Mouse (Mus musculus) natural killer cell, adult 2 months (primary cell): ENCODE measurements at regions not wholly inside any gene's neighbourhood (a gene's known extent, or its start where the extent isn't known, plus 50 kb on each side); places are given as distances from the start of the nearest gene placed in this dataset.
"Not testable (repeated sequence)": the region's sequence is repeated elsewhere in the genome, so short reads cannot be mapped to it uniquely, and the experiment has no call there.

Experiments
- DNase-seq, 2 experiments: peaks; one replicate each; pipeline ENCODE4 v3.0.0; 2022; ENCODE audit warnings: low spot score in 2 of 2

DNA sequence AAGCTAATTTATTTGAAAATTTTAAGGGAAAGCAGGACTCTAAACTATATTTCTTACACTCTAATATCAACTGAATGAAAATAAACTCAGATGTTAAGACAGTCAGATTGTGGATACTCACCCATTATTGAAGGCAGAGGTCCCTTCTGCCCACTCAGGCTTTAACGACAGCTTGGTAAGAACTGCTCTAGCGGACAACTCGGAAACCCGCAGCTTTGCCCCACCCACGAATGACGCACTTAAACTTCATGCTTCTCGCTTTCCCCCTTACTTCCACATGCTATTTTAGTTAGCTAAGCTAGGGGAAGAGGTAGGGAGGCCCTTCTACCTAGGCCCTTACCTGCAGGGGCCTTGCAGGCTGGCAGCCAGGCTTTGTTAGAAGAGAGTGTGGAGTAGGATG, 50.8 kb upstream of the Elmo1 start:
- DNase-seq = peak in 1 of 2 experiments; percentile 24

DNA sequence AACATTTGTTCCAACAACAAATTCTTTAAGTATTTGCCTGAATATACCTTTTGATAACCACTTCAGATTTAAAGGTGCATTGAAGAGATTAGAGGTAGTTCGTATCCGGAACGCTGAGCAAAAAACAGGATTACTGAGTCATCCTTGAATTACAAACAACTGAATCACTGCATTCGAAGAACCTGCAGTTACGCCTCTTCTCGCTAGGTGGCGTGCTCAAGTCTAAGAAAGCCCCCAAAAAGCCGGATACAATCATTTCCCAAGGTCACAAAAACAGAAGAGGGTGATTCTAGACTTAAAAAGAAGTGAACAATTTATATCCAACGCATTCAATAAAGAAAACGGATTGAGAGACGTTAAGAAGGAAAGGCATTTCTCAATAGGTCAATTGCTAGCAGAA, 51.9 kb upstream of the Elmo1 start:
- DNase-seq = peak; percentile 18 to 38

DNA sequence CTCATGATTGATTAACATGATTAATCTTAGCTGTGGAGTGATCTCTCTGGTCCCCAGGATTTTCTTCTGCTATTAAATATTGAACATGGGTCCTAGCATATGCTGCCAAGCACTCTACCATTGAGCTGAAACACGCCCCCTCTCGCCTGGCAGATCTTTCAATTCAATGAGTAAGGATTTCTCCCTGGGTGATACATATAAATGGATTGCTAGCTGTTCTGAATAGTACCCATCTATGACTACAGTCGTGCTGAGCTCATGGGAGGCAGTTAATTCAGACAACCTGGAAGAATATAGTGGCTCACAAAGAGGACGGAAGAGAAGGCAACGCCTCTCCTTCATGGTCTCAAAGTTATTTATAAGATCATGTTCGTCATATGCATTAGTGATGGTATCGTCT, 53.0 kb upstream of the Elmo1 start:
- DNase-seq = no peak

DNA sequence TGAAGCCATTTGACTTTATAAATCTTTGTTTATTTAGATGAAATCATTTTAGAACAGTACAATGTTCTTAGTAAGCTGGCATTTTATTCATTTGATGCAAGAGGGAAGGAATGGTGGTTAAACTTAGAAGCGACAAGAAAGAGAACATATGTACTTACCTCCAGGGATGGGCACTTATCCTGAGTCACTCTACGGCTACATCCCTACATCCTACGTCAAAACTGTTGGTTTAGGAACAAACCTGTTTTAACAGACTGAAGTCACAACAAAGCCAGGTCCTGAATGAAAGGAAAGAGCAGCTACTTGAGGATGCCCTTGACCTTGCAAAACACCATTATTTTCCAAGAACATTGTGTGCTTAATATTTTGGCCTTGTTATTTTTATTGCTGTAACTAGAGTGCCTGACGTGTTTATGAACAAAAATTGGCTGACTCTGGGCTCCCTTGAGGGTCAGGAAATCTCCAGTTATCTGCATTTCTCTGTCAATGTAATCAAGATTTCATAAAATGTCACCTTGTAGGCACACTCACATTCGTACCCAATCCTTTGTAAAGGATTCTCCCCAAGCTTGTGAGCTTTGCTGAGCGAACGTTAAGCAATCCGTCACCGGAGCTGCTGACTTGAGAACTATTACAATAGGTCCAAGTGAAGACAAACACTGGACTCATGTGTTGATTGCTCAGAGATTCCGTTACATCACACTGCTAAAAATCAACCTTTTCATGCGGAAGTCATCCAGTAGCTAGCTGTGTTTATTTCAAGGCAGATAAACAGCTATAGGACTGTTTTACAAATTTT, 56.3 kb upstream of the Elmo1 start:
- no peak for DNase-seq

DNA sequence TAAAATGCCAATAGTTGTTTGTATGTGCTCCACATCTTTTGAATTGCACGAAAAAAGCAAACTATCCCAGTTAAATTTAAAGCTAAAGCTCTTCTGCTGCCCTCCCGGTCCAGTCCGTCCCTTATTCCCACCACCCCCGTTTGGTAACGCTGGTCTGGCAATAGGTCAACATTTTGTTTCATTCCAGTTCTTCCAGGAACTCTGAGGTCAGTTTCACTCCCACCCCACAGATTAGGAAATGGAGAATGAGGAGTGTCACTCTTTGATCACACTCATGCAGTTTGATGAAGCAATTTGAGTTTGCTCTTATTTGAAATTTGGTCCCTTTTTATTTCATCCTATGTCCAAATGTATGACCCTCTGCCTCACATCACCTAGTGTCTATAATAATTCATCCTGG, 58.7 kb upstream of the Elmo1 start:
- DNase-seq = no peak

DNA sequence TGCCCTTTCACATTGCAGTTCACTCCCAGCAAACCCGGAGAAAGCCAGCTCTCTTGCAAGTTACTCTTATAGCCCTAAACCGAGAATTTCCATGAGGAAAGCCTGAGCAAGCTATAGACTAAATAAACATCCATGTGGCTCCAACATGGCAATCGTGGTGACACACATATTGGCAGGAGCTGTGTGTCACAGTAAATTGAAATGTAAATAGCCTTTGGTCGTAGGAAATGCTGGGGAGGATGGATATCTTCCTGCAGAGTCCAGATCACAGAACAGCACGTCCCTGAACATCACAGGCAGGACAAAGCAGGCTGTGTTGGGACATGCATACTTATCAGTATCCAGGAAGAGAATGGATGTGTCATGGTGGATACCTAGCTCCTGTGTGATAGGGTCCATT, 59.3 kb upstream of the Elmo1 start:
- DNase-seq = no peak

DNA sequence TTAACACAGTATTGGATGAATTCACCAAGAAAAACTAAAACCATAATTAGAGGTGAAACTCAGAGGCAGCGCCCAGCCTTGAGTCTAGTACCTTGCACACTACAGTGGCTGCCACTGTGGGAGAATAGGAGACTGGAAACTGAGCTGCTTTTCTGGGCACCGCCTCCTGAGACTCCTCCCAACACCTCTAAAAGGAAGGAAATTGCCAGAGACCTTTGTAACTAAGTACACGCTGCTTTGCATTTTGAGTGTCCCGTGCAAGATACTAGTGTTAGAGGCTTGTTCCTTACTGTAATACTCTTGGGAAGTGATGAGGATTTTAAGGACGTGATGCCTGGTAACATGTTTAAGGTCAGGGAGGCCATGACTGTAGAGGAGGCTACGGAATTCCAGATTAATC, 63.8 kb upstream of the Elmo1 start:
- DNase-seq = no peak

DNA sequence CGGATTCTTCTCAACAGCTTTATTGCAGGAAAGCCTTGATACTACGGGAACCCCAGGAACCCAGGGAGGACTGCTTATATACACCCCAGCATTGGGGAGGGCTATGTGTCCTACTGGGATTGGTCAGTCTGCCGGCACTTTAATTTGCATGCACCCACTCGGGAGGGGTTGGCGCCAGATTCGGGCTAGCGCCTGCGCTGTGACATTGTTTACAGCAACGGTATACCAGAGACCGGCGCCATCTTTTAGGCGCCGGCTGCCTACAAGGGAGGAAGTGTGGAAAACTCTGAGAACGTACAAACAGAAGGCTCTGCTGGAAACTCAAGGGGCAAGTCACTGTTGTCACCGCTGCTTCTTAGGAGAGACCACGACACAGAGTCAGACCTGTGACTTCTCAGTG, 73.9 kb upstream of the Elmo1 start:
- not testable (repeated sequence) for DNase-seq

DNA sequence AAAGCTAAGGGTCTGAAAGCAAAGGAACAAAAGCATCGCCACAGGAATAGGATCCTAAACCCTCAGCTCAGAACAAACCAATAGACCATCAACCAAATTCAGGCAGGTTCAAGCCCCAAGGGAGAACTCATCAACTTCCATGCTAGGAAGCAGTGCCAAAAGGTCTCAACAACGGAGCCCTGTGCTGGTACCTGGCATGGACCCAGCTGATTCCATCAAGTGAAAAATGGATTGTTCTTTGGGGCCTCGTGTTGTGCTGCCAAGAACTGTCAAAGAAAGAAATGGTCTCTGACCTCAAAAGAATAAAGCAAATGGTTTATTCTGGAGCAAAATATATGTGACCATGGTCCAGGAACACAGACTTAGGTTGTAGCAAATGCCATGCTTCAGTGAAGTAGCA, 77.8 kb upstream of the Elmo1 start:
- DNase-seq = no peak

DNA sequence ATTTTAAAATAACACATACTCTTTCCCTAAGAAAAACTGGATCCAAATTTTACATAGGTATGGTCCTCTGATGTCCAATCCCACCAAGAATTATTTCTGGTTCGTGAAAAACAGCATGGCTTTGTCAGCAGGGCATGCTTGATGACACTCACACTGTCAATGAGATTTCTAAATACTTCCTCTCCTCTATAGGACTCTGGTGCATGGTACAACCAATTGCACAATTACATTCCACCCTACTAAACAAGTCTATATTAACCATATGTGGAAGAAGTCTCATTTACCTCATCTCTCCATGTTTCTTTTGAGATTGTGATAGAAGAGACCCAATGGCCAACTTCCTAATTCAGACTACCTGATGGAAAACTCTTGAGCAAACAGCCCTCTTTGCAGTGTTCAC, 81.2 kb upstream of the Elmo1 start:
- no peak for DNase-seq

DNA sequence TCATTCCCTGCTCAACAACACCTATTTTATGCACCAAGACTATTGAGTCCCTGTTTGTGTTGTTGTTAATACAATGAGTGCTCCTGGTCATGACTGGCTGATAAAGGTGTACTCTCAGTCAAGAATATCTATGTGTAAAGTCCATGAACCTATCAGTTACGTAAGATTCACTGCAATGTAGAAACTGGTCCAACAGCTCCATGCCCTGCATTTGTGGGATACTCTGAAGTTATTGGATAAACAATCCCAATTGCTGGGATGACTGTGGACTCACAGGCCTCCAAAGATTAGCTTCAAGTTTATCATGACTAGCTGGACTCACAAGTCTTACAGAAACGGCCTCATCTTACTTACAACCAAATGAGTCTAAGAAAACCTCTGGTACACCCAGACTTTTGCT, 82.8 kb upstream of the Elmo1 start:
- DNase-seq = no peak

DNA sequence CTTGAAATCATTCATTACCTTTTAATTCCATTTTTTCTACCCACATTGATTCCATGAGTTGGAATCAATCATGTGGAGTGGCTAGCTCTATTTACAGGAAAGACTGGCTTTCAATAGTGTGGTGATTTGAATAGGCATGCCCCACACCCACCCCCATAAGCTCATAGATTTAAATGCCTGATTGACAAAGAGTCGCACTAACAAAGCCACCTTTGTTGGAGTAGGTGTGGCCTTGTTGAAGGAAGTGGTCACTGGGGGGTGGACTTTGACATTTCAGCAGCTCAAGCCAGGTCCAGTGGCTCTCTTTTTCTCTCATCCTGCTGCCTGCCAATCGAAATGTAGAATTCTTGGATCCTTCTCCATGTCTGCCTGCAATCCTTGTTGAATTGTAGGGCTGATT, 92.8 kb upstream of the Elmo1 start:
- DNase-seq = no peak

DNA sequence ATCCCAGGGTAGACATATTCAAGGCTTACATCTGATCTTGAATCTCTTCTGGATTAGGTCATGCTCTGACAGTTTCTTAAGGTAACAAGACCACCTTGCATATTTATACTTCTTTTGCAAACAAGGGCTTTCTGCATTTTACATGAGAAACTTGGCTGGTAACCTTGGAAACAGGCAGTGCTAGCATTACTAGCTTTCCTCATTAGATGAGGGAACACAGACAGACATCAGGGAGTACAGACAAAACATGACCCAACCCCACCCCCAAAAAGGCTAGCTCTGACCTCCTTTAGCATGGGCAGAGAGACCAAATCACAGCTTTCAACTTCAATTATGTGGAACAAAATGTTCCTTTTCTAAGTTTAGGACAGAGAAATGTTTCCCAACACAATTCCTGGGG, 114.8 kb upstream of the Elmo1 start:
- no peak for DNase-seq

DNA sequence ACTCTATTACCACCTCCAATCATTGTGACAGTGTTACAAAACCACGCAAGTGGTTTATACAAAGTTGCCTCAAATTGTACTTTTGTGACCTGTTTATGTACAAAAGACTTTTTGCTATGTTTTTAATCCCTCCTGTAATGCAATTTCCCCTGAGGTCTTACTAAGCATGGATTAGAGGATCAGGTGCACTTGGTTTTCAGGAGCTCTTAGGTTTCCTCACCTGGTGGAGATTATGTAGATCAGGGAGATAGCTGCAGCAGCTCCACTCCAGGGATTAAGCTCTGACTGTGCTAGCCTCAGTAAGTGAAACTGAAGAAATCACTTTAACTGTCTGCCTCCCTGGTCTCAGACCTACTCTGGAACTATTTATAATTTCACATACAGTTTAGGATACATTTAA, 123.8 kb upstream of the Elmo1 start:
- no peak for DNase-seq

DNA sequence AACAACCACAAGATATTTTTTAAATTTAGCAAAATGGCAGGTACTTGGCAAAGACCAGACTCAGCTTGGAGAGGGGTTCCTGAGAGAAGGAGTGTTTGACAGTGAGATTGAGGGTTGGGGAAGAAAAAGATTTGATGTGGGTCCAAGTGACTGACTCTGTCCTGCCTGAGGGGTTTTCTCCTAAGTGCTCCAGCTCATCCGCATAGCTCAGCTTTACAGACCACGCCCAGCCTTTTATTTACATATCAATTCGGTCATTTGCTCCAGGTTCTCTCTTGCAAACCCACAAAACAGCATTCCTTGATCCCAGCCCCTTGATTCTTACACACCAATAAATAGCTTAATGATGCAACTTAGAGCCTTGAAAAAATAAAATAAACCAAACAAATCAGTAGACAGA, 127.4 kb upstream of the Elmo1 start:
- DNase-seq = no peak

DNA sequence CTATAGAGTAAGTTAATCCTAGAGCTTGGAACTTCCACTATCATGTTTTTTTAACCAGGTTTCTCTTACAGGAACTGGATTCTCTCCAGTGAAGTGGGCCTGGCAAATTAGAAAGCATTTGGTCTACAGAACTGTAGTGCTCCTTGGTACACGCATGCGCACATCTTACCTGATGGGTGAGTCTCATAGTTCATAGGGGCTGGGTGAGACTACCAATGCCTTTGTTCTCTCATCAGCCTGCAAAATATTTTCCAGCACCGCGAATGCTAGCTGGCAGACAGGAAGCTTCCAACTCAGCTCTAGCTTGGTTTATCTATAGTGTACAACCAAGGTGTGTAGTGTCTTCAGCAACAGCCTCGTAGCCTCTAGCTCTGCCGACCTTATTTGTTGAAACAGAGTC, 104.7 kb upstream of the Gpr141 start:
- no peak for DNase-seq

DNA sequence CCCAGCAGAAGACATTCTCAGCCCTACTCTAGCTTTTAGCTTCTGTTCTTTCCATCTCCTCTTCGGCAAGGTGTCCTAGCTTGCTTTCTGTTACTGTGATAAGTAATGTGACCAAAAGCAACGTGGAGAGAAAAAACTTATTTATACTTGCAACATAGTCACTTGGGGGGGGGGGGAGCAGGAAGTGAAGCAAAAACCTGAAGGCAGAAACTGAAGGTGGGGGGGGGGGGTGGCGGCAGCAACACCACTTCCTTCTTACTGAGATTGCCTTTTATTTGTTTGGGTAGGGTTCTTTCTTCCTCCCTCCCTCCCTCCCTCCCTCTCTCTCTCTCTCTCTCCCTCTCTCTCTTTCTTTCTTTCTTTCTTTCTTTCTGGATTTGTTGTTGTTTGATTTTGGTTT, 103.8 kb upstream of the Gpr141 start:
- no peak for DNase-seq

DNA sequence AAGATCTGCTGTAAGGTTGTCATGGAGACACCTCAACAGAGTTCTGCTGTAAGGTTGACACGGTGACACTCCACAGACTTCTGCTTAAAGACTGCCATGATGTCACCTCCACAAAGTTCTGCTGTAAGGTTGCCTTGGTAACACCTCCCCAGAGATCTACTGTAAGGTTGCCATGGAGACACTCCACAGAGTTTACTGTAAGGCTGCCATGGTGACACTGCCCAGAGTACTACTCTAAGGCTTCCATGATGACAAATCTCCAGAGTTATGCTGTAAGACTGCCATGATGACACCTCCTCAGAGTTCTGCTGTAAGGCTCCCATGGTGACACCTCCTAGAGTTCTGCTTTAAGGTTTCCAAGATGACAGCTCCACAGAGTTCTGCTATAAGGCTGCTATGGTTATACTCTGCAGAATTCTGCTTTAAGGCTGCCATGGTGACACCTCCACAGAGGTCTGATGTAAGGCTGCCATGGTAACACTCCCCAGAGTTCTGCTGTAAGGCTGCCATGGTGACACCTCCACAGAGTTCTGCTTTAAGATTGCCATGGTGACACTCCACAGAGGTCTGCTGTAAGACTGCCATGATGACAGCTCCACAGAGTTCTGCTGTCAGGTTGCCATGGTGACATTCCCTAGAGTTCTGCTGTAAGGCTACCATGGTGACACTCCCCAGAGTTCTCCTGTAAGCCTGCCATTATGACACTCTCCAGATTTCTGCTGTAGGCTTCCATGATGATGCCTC, 97.2 kb upstream of the Gpr141 start:
- no peak for DNase-seq

DNA sequence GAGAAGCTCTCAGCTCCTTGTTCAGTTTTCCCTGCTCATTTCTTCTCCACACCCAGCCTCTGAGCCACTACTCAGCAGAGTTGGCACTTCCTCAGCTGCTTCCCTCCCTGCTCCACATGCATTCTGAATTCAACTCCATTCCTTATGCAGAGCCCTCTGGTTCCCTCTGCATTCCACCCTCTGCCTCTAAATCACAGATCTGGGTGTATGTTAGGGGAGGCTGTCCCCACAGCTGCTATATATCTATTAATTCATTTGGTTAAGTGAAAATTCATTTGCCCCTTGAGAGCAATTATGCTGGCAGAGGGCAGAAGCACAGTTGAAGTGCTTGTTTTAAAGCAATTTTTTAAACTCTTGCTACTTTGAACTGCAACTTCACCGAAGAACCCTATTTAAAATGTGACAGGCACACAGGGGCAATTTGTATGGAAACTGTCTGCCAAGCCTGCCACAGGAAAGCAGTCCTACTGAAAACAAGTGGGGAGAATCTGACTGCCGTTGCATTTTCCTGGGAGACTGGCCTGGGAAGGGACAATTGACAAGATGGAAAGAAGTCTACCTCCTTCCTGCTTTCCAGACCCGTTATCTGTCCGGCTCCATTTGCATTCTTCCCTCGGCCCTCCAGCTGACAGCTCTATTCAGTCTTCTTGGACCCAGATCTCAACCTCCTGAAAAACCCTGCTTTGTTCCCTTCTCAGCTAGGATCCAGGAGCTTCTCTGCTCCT, 88.0 kb upstream of the Gpr141 start:
- DNase-seq = no peak

DNA sequence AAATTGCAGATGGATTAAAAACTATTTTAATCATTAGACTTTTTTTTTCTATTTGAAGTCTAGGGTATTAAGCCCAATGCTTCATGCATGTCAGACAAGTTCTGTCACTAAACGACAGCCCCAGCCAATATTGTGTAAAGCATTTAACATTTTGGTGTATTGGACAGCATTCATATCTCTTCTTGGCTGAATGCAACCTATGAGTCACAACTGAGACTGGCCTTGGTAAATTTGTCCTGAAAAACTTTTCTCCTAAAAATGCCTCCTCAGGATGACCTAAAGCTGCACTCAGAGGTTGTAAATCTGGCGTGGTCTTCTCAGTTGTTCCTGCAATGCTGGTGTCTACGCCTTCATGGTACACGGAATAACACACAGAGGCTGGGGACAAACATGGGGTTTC, 78.7 kb upstream of the Gpr141 start:
- DNase-seq = no peak

DNA sequence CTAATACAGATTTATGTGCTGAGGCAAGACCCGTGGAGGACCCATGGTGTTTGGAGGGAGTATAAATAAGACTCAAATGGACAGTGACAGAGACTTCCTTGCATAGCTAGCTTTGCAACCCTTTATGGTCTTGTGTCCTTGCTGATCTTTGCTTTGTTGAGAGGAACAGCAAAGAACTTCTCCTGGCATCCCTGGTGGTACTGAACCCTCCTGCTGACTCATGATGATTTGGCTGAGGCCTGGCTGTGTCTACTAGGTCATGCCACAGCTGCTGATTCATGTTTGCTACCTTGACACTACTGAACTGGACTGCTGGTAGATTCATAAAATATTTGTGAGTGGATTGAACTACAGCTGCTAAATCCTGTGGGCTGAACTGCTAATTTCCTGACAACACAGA, 73.1 kb upstream of the Gpr141 start:
- no peak for DNase-seq

DNA sequence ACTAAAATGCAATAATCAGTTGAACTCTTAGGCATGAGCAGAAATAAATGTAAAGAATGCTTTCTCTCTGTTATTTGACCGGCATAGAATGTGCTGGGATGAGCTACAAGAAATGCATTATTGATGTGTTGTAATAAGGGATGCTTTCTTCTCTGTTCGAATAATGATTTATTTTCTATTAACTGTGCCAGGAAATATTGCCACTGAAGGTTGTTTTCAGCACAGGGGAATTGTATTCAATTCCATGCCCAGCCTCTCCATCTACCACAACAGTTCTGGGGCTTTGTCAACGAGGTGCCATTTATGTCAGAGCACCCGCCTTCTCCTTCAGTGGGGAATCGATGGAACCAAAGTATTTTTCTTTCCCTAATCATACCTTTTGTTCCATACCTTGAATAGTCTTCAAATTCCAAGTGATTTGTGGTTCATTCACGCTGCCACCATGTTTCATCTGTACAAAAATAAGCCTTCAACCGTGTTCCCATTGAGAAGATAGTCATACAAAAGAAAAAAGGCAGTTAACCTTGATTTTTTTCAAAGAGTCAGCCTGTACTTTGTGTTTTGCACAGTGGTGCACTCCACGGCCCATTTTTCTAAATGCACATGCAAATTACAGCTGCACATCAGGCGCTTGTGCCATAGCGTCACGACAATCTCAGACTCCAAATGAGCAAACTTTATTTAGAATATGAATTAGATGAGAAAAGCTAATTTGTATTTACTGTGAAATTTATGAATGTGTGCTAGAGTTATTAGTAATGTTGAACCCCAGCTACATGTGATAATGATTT, 65.1 kb upstream of the Gpr141 start:
- DNase-seq = no peak
